Mouse (Mus musculus): ENCODE measurements around the gene Mettl7a2.
"Not testable (repeated sequence)": the region's sequence is repeated elsewhere in the genome, so short reads cannot be mapped to it uniquely, and the experiment has no call there.

Mettl7a2 gene

DNA sequence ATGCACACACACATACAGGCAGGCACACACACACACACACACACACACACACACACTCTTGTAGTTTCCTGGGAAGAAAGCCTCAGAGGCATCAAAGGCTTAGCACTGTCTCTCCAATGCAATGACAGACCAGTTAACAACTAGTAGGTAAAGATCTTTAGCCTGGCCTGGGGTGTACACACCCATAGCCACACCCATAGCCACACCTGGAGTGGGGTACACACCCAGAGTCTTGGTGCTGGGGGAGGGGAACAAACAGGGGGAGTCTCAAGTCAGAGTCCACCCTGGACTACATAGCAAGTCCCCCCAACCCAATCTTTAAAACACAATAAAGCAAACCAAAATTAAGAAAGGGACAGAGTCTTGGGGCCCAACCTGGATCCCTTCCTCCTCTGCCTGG is 15.7 kb upstream of the Mettl7a2 start:
- DNase-seq (ENCODE audit: low read depth, low spot score): not testable (repeated sequence)

DNA sequence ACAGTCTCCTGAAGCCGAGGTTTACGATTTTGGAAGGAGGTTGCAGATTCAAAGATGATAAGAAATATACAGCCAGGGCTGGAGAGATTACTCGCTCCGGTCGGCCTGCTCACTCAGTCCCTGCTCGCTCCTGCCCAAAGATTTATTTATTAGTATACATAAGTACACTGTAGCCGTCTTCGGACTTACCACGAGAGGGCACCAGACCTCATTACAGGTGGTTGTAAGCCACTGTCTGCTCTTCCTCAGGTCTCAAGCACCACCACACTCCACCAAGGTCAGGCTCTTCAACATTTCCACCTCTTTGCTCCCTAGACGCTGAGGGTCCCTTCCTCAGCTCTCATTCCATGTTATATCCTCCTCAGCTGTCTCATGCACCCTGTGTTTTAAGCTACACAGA is 15.2 kb upstream of the Mettl7a2 start:
- DNase-seq (ENCODE audit: low read depth, low spot score): not testable (repeated sequence)

DNA sequence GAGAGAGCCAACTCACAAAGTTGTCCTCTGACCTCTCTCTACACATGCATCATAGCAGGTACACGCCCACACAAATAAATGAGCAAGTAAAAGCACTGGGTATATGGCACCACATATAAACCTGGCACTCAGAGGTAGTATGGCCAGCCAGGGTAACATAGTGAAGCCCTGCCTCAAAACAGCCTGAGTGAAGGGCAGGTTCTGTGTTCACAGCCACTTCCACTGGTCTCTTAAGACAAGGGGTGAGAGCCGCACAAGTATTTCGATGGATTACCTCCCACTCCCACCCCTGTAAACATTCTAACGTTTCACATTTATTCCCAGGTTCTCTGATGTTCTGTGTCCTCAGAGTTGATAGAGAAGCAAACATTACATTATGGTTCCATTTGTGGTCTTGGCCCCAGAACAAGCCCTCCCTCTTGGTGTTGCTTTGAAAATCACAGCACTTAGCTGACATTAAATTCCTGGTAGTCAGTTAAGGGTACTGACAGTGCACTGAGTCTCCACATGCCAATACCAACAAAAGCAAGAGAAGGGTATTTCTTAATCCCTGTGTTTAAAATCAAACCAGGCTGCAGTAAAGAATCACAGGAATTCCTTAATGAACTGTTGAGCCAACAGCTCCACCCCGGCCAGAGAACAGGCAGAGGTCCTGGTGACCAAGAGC is 11.6 kb upstream of the Mettl7a2 start:
- not testable (repeated sequence) for DNase-seq (ENCODE audit: low read depth, low spot score)

DNA sequence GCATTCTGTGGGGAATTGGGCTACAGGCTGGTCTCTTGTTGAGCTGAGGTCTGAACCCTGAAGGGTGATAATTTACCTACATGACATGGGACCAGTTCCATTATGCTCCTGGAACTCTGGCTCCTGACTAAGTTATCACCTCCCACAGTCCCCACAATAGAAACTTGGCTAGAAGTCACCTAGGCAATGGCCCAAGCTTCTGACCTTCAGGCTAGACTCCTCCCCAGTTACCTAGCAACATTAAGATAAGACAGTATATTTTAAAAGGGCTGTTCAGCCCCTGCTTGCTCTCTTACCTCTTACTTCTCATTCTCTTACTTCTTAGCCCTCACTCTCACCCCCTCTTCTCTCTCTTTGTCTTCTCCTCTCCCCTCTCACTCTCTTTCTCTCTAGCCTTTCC is 7.5 kb upstream of the Mettl7a2 start:
- no peak for DNase-seq (ENCODE audit: low read depth, low spot score)

DNA sequence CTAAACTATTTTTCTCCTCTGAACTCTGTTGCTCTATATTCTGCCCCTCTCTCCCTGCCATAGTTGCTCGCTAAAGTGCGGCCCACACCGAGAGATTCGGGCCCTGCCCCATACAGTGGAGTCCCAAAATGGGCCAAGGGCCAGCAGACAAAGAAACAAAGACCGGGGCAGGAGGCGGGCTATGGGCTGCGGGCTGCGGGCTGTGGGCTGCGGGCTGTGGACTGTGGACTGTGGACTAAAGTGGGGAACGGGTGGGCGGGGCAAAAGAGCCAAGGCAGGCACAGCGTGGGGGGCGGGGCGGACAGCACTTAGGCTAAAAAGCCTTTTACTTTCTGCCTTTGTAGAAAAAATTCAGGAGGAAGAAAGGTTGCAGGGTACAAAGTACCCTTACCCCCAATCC is 6.2 kb upstream of the Mettl7a2 start:
- DNase-seq (ENCODE audit: low read depth, low spot score): no peak

DNA sequence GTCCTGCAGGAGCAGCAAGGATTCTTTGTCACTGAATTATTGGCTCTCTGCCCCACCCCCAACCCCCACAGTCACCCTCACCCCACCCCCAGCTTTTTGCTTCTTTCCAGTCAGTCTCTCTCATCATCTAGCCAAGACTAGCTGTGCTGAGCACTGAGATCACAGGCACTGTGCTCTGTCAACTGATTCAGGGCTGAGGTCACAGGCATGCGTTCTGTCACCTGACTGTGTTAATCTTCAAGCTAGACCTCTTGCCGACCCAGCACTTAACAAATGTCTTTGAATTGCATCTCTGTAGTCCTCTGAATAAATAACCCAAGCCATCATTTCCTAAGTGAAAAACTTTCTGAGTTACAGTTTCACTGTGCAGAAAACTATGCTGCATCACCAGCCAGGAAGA is 3.5 kb upstream of the Mettl7a2 start:
- no peak for DNase-seq (ENCODE audit: low read depth, low spot score)

DNA sequence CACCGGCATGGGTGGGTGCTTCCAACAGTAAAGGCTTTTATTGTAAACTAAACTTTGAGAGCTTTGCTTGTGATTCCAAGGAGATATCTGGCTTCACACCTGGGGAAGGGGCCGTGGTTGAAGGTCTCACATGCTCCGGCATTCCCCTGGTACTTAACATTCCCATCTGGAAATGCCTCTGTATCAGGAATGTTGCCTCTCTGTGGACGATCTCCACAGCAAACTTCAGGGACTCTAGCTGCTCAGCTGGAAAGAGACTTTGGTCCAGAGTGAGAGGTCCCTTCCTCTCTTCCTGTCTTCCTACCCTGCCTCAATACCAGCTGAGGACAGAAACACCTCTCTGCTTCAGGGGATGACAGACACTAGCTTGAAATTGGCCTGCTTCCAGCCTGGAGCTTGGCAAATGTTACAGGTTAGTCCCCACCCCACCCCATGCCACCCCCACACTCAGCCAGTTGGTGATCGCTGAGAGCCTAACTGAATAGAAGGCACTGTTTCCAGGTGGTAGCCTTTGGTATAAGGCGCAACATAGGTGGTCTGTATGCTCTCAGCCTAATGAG is 1.4 kb upstream of the Mettl7a2 start:
- no peak for DNase-seq (ENCODE audit: low read depth, low spot score)

DNA sequence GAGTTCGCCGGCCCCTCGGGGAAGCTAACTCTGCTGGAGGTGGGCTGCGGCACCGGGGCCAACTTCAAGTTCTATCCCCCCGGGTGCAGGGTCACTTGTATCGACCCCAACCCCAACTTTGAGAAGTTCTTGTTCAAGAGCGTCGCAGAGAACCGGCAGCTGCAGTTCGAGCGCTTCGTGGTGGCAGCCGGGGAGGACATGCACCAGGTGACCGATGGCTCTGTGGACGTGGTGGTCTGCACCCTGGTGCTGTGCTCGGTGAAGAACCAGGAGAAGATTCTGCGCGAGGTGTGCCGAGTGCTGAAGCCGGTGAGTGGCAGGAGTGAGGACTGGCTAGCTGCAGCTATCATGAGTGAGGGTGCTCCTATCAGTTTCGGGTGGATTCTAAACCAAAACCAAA is 399 bp downstream of the Mettl7a2 start:
- not testable (repeated sequence) for DNase-seq (ENCODE audit: low read depth, low spot score)

DNA sequence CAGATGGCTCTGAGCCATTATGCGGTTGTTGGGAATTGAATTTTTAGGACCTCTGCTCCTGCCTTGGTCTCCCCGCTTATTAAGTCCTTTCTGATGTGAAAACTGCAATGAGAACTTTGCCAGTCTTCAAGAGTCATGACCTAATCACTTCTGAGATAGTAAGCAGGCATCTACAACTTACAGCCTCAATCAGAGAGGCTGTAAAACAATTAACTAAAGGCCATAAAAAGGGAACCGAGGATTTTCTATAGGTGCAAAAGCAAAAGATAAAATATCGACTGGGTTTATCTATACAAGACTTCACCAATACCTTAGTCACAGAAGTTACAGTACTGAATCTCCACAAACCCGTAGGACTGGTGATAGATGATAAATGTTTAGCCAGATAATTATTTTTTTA is 2.9 kb downstream of the Mettl7a2 start:
- no peak for DNase-seq (ENCODE audit: low read depth, low spot score)

DNA sequence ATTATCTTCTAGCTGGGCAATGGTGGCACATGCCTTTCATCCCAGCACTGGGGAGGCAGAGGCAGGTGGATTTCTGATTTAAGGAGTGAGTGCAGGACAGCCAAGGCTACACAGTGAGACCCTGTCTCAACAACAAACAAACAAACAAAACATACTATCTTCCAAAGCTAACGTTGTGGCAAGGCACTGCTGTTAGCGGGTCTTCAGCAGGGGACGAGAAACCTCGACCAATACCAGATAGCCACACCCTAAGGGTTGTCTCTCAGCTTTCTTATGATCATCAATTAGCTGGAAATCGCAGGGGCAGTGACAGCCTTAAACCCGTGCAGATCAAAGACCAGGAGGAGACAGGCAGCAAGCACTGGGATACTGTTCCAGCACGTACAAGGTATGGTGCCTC is 11.2 kb downstream of the Mettl7a2 start, which contains the start of gene Higd1c:
Higd1c (plus strand) TSS at position 301 of the 400 bp plus-strand sequence.
- no peak for DNase-seq (ENCODE audit: low read depth, low spot score)

DNA sequence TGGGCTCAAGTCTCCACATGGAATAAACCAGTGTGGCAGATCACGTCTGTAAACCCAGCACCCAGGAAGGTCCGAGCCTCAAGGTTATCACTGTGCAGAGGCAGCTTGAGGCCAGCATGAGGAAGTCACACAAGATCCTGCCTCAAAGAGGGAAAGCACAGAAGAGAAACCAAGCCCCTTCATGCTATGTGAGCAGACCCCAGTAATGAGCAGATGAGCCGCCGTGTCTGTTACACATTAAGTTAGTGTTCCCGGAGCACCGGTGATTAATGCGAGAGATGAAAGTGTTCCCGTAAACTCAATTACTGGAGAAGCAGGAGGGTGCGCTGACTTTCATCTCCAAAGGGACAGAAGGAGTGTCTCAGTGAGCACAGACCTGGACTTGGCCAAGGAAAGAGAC is 13.0 kb downstream of the Mettl7a2 start:
- DNase-seq (ENCODE audit: low read depth, low spot score): not testable (repeated sequence)

DNA sequence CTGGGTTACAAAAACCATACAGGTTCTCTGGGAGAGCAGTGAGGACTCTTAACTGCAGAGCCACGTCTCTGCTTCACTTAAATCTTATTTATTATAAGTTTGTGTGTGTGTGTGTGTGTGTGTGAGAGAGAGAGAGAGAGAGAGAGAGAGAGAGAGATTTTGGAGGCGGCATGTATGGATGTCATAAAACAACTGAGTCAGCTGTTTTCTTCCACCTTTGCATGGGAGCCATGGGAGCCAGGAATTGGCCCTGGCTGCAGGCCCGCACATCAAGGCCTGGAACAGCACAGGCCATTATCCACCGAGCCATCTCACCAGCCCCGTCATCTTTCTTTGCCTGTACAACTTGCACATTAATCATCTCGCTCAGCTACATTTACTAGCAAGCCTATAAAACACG is 14.1 kb downstream of the Mettl7a2 start:
- no peak for DNase-seq (ENCODE audit: low read depth, low spot score)

DNA sequence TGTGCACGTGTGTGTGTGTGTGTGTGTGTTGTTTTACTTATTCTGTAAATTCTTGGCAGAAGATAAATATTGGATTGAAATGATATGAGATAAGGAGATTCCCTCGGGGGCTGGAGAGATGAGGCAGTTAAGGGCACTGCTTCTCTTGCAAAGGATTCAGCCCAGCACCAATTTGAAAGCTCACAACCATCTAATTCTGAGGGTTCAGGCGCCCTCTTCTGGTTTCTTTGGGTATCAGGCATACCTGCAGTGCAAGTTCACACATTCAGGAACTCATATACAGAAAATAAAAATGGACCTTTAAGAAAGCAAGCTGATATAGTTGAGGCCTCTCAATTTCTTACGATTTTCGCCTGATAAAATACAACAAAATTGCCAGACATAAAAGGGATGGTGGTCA is 22.1 kb downstream of the Mettl7a2 start:
- peak; percentile 42 for DNase-seq (ENCODE audit: low read depth, low spot score)

DNA sequence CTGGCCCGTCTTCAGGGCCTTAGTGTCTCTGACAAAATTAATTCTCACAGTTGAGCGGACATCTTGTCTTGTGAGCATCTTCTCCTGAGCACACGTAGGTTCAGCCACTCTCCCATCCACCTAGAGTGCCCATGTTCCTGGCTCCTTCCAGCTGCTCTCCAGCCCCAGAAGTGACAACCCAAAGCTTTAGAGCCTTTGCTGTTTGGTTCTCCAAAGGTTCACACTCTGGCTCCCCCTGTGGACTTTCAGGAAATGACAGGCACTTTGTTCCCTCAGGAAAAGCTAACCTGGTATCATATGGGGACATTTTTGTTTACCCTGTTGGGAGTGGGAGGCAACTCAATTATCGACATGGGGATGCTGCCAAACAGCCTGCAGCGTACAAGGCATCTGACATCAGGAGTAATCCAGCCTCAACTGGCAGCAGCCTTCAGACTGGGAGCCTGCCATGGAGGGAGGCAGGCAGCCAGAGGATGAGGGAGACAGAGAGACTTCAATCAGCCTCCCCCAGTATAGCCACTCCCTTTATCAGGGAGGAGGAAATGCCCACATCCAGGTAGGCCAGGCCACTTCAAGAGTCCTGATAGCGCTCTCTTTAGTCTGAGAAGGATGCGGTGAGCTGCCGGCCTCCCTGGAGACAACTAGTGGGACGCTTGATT is 25.0 kb downstream of the Mettl7a2 start:
- not testable (repeated sequence) for DNase-seq (ENCODE audit: low read depth, low spot score)

DNA sequence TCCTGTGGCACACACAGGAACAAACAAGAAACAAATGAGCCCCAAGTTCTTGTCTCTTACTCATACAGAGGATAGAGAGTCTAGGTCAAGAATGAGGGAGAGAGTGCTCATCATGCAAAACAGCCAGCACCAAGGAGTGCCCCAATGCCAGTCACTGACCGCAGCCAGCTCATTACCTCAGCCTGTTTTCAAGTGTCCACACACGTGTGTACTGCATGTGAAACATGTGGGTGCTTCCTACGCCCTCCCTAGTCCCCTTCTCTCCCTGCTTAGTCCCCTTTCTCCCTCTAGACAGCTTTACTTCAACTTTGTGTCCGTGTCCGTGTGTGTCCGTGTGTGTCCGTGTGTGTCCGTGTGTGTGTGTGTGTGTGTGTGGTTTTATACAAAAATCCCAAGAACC is 26.7 kb downstream of the Mettl7a2 start:
- DNase-seq (ENCODE audit: low read depth, low spot score): no peak

DNA sequence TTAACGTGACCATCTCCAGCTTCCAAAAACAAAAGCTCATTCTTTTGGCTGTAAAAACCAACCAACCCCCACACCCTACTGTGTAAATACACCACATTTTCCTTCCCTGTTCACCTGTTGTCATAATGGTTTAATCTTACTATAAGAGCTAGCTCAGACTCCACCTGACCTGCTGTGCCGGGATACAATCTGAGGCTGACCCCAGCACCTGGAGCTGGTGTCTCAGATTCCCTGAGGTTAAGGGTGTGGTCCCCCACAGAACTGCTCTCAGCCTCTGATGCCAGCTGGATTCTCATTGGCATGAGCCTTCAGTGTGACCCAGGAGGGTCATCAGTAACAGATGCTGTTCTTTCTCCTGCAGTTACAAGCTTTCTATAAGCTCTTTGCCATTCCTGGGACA is 27.1 kb downstream of the Mettl7a2 start:
- no peak for DNase-seq (ENCODE audit: low read depth, low spot score)

DNA sequence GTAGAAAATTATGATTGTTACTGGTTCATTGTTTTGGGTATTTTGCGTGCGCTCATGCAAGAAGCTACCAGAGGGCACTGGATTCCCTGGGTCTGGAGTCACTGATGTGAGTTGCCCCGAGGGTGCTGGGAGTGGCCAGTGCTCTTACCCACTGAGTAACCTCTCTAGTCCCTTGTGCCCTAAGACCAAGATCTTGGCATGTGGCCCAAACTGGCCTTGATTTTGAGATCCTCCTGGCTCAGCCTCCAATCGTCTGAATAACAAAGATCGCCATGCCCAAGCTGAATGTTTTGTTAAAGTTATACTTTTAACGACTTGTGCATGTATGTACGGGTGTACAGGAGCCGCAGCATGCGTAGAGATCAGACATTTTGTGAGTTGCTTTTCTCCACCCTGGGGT is 32.7 kb downstream of the Mettl7a2 start:
- DNase-seq (ENCODE audit: low read depth, low spot score): no peak

DNA sequence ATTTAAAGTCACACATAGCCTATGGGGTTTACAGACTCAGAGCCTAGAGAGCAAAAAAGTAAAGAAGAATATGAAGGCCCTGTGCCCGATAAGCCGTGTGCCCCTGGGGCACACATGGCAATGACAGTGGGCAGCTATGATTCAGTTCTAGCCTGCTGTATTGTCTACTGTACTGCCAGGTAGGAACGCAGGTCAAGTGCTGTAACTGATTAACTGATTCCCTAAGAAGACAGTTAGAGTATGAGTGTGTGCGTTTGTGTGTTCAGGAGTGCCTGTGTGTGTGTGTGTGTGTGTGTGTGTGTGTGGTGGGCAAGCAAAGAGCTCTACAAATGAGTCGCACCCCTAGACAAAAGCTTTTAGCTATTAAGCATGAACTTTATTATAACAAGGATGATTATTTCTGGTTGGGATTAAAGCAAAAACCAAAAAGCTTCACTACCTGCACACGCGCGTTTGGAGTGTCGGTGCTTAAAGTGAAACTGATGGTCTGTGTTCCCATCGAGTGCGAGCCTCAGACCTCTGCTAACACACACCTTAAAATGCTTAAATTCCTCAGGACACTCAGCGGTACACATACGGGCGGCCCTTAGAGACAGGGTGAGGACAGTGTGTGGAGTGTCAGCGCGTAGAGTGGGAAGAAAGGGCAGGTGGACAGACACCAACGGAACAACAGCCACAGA is 34.7 kb downstream of the Mettl7a2 start:
- no peak for DNase-seq (ENCODE audit: low read depth, low spot score)

DNA sequence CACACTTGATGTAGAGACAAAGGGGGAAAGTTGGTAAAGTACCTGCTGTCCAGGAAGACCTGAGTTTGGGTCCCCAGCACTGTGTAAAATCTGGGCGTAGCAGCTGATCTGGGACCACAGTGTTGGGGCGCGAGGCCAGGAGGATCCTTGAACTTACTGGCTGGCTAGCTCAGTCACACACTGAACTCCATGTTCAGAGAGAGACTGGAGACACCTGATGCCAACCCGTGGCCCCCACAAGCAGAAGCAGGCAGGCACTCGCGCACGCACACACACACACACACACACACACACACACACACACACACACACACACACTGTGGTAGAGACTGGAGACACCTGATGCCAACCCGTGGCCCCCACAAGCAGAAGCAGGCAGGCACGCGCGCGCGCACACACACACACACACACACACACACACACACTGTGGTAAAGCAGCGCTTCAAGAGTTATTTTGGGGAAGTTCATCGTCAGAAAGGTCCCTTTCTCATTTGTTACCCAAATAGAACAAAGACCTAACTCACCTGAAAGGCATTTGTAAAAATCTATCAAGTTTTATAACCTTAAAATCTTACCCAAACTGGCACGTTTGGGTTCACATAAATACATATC is 35.3 kb downstream of the Mettl7a2 start:
- DNase-seq (ENCODE audit: low read depth, low spot score): no peak

DNA sequence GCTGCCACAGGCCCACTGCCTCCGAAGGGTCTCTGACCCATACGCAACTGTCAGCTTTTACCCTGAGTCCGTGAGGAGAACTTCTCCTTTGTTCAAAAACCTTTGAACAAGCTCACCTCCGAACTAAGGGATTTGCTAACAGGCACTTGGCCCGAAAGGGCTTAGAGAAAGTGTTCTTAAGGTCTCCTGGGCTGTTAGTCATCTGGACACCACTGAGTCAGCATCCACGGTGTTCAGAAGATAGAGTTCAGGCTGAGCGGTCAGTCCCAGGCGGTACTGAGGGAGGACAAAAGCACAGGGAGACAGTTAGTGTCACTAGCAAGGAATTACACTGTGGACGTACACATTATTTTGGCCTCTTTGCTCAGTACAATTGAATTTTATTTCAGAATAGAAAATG is 35.9 kb downstream of the Mettl7a2 start:
- DNase-seq (ENCODE audit: low read depth, low spot score): no peak

DNA sequence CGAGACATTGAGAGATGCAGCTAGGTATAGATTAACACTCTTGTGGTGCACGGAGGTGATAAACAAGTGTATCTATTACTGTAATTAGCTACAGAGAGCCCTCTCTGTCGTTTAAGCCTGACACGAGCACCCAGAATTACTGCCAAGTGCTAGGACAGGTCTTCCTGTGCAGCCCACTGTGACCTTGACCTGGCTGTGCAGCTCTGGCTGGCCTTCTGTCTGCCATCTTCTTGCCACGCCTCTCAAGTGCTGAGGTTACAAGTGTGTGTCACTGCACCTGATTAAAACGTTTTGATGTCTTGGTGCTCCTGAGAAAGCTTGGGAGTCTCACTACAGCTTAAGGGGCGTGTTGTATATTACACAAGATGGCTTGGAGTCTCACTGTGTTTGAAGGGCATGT is 38.1 kb downstream of the Mettl7a2 start:
- DNase-seq (ENCODE audit: low read depth, low spot score): no peak

DNA sequence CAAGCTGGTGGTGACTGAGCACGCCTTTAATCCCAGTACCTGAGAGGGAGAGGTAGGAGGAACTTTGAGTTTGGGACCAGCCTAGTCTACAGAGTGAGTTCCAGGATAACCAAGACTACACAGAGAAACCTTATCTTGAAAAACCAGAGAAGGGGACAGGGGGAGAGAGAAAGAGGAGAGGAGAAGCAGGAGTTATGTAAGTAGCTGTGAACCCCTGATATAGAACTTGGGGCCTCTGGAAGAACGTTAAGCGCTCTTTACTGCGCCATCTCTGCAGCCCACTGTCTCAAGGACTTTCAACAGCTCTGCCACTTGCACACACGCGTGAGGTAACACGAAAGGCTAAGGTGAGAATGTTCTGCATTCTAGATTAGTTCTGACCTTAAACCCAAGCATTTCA is 38.6 kb downstream of the Mettl7a2 start:
- no peak for DNase-seq (ENCODE audit: low read depth, low spot score)
